Mouse (Mus musculus): ENCODE measurements around the gene Adig. TPM values are rescaled to one million over a fixed set of nuclear protein-coding genes. Genes with fewer than 3 reads are reported as not detected.

Adig gene
- not detected for polyA plus RNA-seq (2014; fragmentation: Illumina TruSeq; extraction: RNeasy Lipid Tissue Mini Kit (QIAGEN cat#74804); ENCODE audit: low read depth, low replicate concordance)

GRCm38 (mm10) chr2:158501836-158502812 is at the start of gene Adig:
Adig (plus strand) TSS chr2:158502612.

GRCm38 (mm10) chr2:158512528-158512927 is 10.1 kb downstream of the Adig start, which contains the start of gene Arhgap40:
Arhgap40 (plus strand) TSS chr2:158512796.

Other genes with a start within 250 kb of the Adig start
- not detected for gene Bpi, start 244.5 kb upstream of the Adig start, polyA plus RNA-seq (2014; fragmentation: Illumina TruSeq; extraction: RNeasy Lipid Tissue Mini Kit (QIAGEN cat#74804); ENCODE audit: low read depth, low replicate concordance)
- 69.8 TPM for gene Lbp, start 196.1 kb upstream of the Adig start, polyA plus RNA-seq (2014; fragmentation: Illumina TruSeq; extraction: RNeasy Lipid Tissue Mini Kit (QIAGEN cat#74804); ENCODE audit: low read depth, low replicate concordance)
- 2.4 TPM for gene Snhg11, start 127.0 kb upstream of the Adig start, polyA plus RNA-seq (2014; fragmentation: Illumina TruSeq; extraction: RNeasy Lipid Tissue Mini Kit (QIAGEN cat#74804); ENCODE audit: low read depth, low replicate concordance)
- gene Ralgapb, start 92.8 kb upstream of the Adig start, polyA plus RNA-seq (2014; fragmentation: Illumina TruSeq; extraction: RNeasy Lipid Tissue Mini Kit (QIAGEN cat#74804); ENCODE audit: low read depth, low replicate concordance), result 9.7 TPM
- not detected for gene Arhgap40, start 10.2 kb downstream of the Adig start, polyA plus RNA-seq (2014; fragmentation: Illumina TruSeq; extraction: RNeasy Lipid Tissue Mini Kit (QIAGEN cat#74804); ENCODE audit: low read depth, low replicate concordance)
- not detected for gene Slc32a1, start 108.2 kb downstream of the Adig start, polyA plus RNA-seq (2014; fragmentation: Illumina TruSeq; extraction: RNeasy Lipid Tissue Mini Kit (QIAGEN cat#74804); ENCODE audit: low read depth, low replicate concordance)
- 0.32 TPM for gene Actr5, start 122.3 kb downstream of the Adig start, polyA plus RNA-seq (2014; fragmentation: Illumina TruSeq; extraction: RNeasy Lipid Tissue Mini Kit (QIAGEN cat#74804); ENCODE audit: low read depth, low replicate concordance)
- gene Ppp1r16b, start 162.8 kb downstream of the Adig start, polyA plus RNA-seq (2014; fragmentation: Illumina TruSeq; extraction: RNeasy Lipid Tissue Mini Kit (QIAGEN cat#74804); ENCODE audit: low read depth, low replicate concordance), result 0.72 TPM

Data from liver, adult 10 weeks (tissue).